Mouse (Mus musculus): Measurements from ENCODE around the gene Grasp. TPM values are rescaled to one million over a fixed set of nuclear protein-coding genes. Genes with fewer than 3 reads are reported as not detected.
A peak's percentile ranks its signal among the peaks of the same experiment; 100 is the strongest.

Gene Grasp
- total and polyA plus RNA-seq, 3 experiments = 2.3 to 6.7 (median 2.4) TPM

- H3K27ac ChIP-seq (ENCODE audit: insufficient read depth, low read depth) = peak overlapping the region; percentile 79
- TF ChIP-seq GABPA (IDR thresholded peaks at IDR 0.05; ENCODE audit: insufficient replicate concordance, low read depth, low read length) (no peak), E2F4 (IDR thresholded peaks at IDR 0.05; ENCODE audit: insufficient replicate concordance, low read depth, low read length) (no peak), ZNF384 (IDR thresholded peaks at IDR 0.05; ENCODE audit: low read depth, low read length) (no peak), BHLHE40 (IDR thresholded peaks at IDR 0.05; ENCODE audit: low read depth, low read length) (no peak), EP300 (IDR thresholded peaks at IDR 0.05; ENCODE audit: low read length) (no peak), USF1 (IDR thresholded peaks at IDR 0.05; ENCODE audit: low read depth, low read length) (no peak), MAZ (IDR thresholded peaks at IDR 0.05; ENCODE audit: low read depth, low read length) (no peak), MAX (IDR thresholded peaks at IDR 0.05; ENCODE audit: low read length) (no peak), MYC (IDR thresholded peaks at IDR 0.05; ENCODE audit: low read depth, low read length) (no peak), JUN (IDR thresholded peaks at IDR 0.05; ENCODE audit: insufficient read depth, low read depth, low read length) (no peak), NELFE (IDR thresholded peaks at IDR 0.05; ENCODE audit: low read depth, low read length) (no peak)
- peaks cover 3% of the 10 kb centered on the region for H3K9me3 ChIP-seq (replicated peaks; ENCODE audit: low read length)
- H3K27me3 ChIP-seq (replicated peaks) = no peaks in the 10 kb centered on the region
- peak overlapping the region in 1 of 3 experiments; percentile 22 for H3K4me3 ChIP-seq (replicated peaks in 1 of 3; ENCODE audit: low read depth in 2 of 3, low read length in 2 of 3, poor library complexity in 1 of 3)
- H3K36me3 ChIP-seq (replicated peaks in 1 of 2; ENCODE audit: control insufficient read depth in 1 of 2, insufficient read depth in 1 of 2, low read length in 1 of 2) = peaks cover 18 to 26% of the 10 kb centered on the region in 2 experiments
- H3K4me1 ChIP-seq (ENCODE audit: control insufficient read depth in 1 of 2, insufficient read depth in 2 of 2) = peaks cover 44 to 58% of the 10 kb centered on the region in 2 experiments
- in situ Hi-C loops (cut with MboI; ENCODE audit: low pct_ligation_motif_present, low pct_unique_long_range_greater_than_20kb, low sequenced_read_pairs) (no loop called here), dilution Hi-C loops (cut with MboI; ENCODE audit: extremely low pct_ligation_motif_present, extremely low pct_unique_long_range_greater_than_20kb, low sequenced_read_pairs) (no loop called here)
- H3K4me2 ChIP-seq (ENCODE audit: insufficient read depth, low read depth, poor library complexity, severe bottlenecking) = no peak overlapping the region
- no peaks in the 10 kb centered on the region for H3K79me2 ChIP-seq (replicated peaks; ENCODE audit: control insufficient read depth, extremely low read depth, insufficient read depth, poor library complexity, severe bottlenecking)
- DNase-seq (ENCODE audit: extremely low read depth) = no peak
- H3K9ac ChIP-seq (ENCODE audit: insufficient read depth, low read depth) = no peak overlapping the region
Measured at GRCm38 (mm10) chr15:101191459-101192259, 32.3 kb upstream of the Grasp start.

GRCm38 (mm10) chr15:101192260-101192640, 31.7 kb upstream of the Grasp start:
- Histone ChIP-seq H3K4me2 (ENCODE audit: insufficient read depth, low read depth, poor library complexity, severe bottlenecking) (no peak overlapping the region), H3K4me3 (replicated peaks in 1 of 3; ENCODE audit: low read depth in 2 of 3, low read length in 2 of 3, poor library complexity in 1 of 3) (no peak overlapping the region), H3K36me3 (replicated peaks in 1 of 2; ENCODE audit: control insufficient read depth in 1 of 2, insufficient read depth in 1 of 2, low read length in 1 of 2) (peaks cover 18 to 26% of the 10 kb centered on the region in 2 experiments), H3K27ac (ENCODE audit: insufficient read depth, low read depth) (no peak overlapping the region), H3K79me2 (replicated peaks; ENCODE audit: control insufficient read depth, extremely low read depth, insufficient read depth, poor library complexity, severe bottlenecking) (no peaks in the 10 kb centered on the region), H3K27me3 (replicated peaks) (no peaks in the 10 kb centered on the region), H3K9ac (ENCODE audit: insufficient read depth, low read depth) (no peak overlapping the region), H3K4me1 (ENCODE audit: control insufficient read depth in 1 of 2, insufficient read depth in 2 of 2) (peaks cover 43 to 61% of the 10 kb centered on the region in 2 experiments), H3K9me3 (replicated peaks; ENCODE audit: low read length) (peaks cover 3% of the 10 kb centered on the region)
- in situ Hi-C loops (cut with MboI; ENCODE audit: low pct_ligation_motif_present, low pct_unique_long_range_greater_than_20kb, low sequenced_read_pairs) = no loop called here
- no peak for DNase-seq (ENCODE audit: extremely low read depth)
- TF ChIP-seq PAX5 (IDR thresholded peaks at IDR 0.05; ENCODE audit: low read length) = no peak
- no peak for TF ChIP-seq ZNF384 (IDR thresholded peaks at IDR 0.05; ENCODE audit: low read depth, low read length)
- no peak for TF ChIP-seq MEF2A (IDR thresholded peaks at IDR 0.05; ENCODE audit: borderline replicate concordance, low read depth, low read length)
- TF ChIP-seq HCFC1 (IDR thresholded peaks at IDR 0.05; ENCODE audit: low read depth, low read length) = no peak
- TF ChIP-seq TCF12 (IDR thresholded peaks at IDR 0.05; ENCODE audit: low read depth, low read length) = no peak
- TF ChIP-seq CTCF (conservative IDR thresholded peaks at IDR 0.05 in 1 of 2, IDR thresholded peaks at IDR 0.05 in 1 of 2; ENCODE audit: low read depth in 2 of 2, low read length in 2 of 2) = no peak
- TF ChIP-seq SIN3A (IDR thresholded peaks at IDR 0.05; ENCODE audit: low read length) = no peak
- no peak for TF ChIP-seq EP300 (IDR thresholded peaks at IDR 0.05; ENCODE audit: low read length)
- dilution Hi-C loops (cut with MboI; ENCODE audit: extremely low pct_ligation_motif_present, extremely low pct_unique_long_range_greater_than_20kb, low sequenced_read_pairs) = no loop called here
